Mouse (Mus musculus) limb, embryonic 12.5 days (tissue): ENCODE measurements at regions not wholly inside any gene's neighbourhood (a gene's known extent, or its start where the extent isn't known, plus 50 kb on each side); places are given as distances from the start of the nearest gene placed in this dataset.
A peak's percentile ranks its signal among the peaks of the same experiment; 100 is the strongest.

ENCODE experiments used
- ATAC-seq: fragments of 200-750 bp; cut with Nextera tagmentation; 2 replicates; pipeline ENCODE4 v1.8.0; 2017; ENCODE audit warnings: low read depth, moderate TSS enrichment; ENCODE audit not compliant: insufficient number of reproducible peaks, insufficient read depth, low FRiP score, low TSS enrichment
- H3K27ac ChIP-seq: fragments of 300-500 bp; sonication (generic); 2 replicates; pipeline ENCODE4 v1.5.1; 2016; ENCODE audit warnings: mild to moderate bottlenecking, moderate library complexity
- H3K27me3 ChIP-seq: fragments of 300-500 bp; sonication (generic); 2 replicates; pipeline ENCODE4 v1.6.1; 2016; ENCODE audit warnings: mild to moderate bottlenecking, moderate library complexity
- H3K36me3 ChIP-seq: fragments of 300-500 bp; sonication (generic); 2 replicates; pipeline ENCODE4 v1.6.1; 2016; ENCODE audit warnings: mild to moderate bottlenecking, moderate library complexity
- H3K4me1 ChIP-seq: fragments of 300-500 bp; sonication (generic); replicated peaks from 2 replicates; pipeline ENCODE4 v1.6.1; 2016
- H3K4me2 ChIP-seq: fragments of 300-500 bp; sonication (generic); 2 replicates; pipeline ENCODE4 v1.6.1; 2016; ENCODE audit warnings: mild to moderate bottlenecking, moderate library complexity
- H3K4me3 ChIP-seq: fragments of 300-500 bp; sonication (generic); replicated peaks from 2 replicates; pipeline ENCODE4 v1.5.1; 2016; ENCODE audit warnings: mild to moderate bottlenecking
- H3K9ac ChIP-seq: fragments of 300-500 bp; sonication (generic); replicated peaks from 2 replicates; pipeline ENCODE4 v1.6.1; 2016; ENCODE audit warnings: mild to moderate bottlenecking, moderate library complexity
- H3K9me3 ChIP-seq: fragments of 300-500 bp; sonication (generic); 2 replicates; pipeline ENCODE4 v1.6.1; 2016; ENCODE audit warnings: mild to moderate bottlenecking, moderate library complexity
- WGBS: fragments of 180-500 bp; shearing (Covaris S2); methylation state at CpG from one replicate; pipeline ENCODE4 v1.1.7; 2016; 5-methylcytosine and 5-hydroxymethylcytosine counted together

DNA sequence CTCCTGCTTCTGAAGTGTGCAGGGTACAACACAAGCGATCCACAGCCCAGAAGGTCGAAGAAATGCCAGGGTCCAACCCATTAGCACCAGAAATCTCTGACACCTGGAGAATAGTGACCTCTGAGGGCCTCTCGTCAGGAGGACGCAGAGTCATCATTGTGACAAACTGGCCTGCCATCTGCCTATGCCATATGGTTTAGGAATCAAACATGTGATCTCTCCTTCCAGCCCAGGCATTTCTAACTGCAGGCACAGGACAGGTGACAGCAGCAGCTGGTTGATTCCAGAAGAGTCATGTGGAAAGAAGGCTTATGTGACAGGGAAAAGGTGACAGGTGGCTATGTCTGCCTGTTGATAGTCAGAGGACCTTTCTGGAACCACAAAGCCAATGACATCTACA, 476.0 kb upstream of the Vstm2b start:
- Histone ChIP-seq H3K9ac (no peak overlapping the region), H3K4me2 (no peak overlapping the region), H3K36me3 (no peaks in the 10 kb centered on the region), H3K9me3 (no peaks in the 10 kb centered on the region), H3K27ac (no peak overlapping the region), H3K4me3 (no peak overlapping the region), H3K4me1 (no peaks in the 10 kb centered on the region), H3K27me3 (no peaks in the 10 kb centered on the region)
- 74% methylated on average over 4 of the region's 4 CpGs for whole genome bisulfite sequencing
- no peak for ATAC-seq

GRCm38 (mm10) chr7:40429416-40429815, 468.7 kb upstream of the Vstm2b start:
- H3K4me2 ChIP-seq = no peak overlapping the region
- H3K4me1 ChIP-seq = no peaks in the 10 kb centered on the region
- no peaks in the 10 kb centered on the region for H3K27me3 ChIP-seq
- H3K9me3 ChIP-seq = no peaks in the 10 kb centered on the region
- no peak overlapping the region for H3K9ac ChIP-seq
- no peak for ATAC-seq
- no peak overlapping the region for H3K27ac ChIP-seq
- H3K4me3 ChIP-seq = no peak overlapping the region
- 70% methylated on average over 2 of the region's 2 CpGs for WGBS
- H3K36me3 ChIP-seq = no peaks in the 10 kb centered on the region

GRCm38 (mm10) chr7:40433906-40434305, 464.2 kb upstream of the Vstm2b start:
- Histone ChIP-seq H3K9me3 (no peaks in the 10 kb centered on the region), H3K36me3 (no peaks in the 10 kb centered on the region), H3K27ac (no peak overlapping the region), H3K27me3 (no peaks in the 10 kb centered on the region), H3K4me2 (no peak overlapping the region), H3K9ac (no peak overlapping the region), H3K4me3 (no peak overlapping the region), H3K4me1 (no peaks in the 10 kb centered on the region)
- no peak for ATAC-seq
- 35% methylated on average over 2 of the region's 2 CpGs for WGBS

DNA sequence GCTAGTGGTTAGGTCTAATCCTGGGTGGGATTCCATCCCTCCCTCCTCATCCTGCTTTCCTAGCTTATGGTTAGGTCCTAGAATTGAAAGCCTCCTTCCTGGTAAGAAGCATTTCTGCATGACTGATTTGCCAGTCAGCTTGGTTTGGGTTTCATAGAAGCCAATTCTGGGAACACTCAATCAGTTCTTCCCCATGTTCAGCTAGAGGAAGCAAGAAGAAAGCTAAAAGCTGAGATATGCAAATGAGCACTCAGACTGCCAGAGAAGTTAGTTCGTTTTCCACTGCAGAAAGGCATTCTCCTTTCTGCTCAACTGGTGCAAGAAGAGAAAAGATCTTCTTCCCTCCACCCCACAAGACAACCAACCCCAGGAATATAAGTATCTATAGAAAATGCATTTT, 457.0 kb upstream of the Vstm2b start:
- no peak overlapping the region for H3K4me2 ChIP-seq
- no peak for ATAC-seq
- H3K9ac ChIP-seq = no peak overlapping the region
- H3K27me3 ChIP-seq = no peaks in the 10 kb centered on the region
- no peaks in the 10 kb centered on the region for H3K36me3 ChIP-seq
- H3K4me1 ChIP-seq = no peaks in the 10 kb centered on the region
- H3K9me3 ChIP-seq = no peaks in the 10 kb centered on the region
- no peak overlapping the region for H3K4me3 ChIP-seq
- WGBS = 50% methylated on average over 1 of the region's 1 CpGs
- H3K27ac ChIP-seq = no peak overlapping the region

- Histone ChIP-seq H3K4me1 (no peaks in the 10 kb centered on the region), H3K4me2 (no peak overlapping the region), H3K9me3 (no peaks in the 10 kb centered on the region), H3K27ac (no peak overlapping the region), H3K36me3 (no peaks in the 10 kb centered on the region), H3K4me3 (no peak overlapping the region), H3K27me3 (no peaks in the 10 kb centered on the region), H3K9ac (no peak overlapping the region)
- WGBS = 85% methylated on average over 3 of the region's 3 CpGs
- no peak for ATAC-seq
Observed at GRCm38 (mm10) chr7:40441786-40442185, 456.3 kb upstream of the Vstm2b start.

DNA sequence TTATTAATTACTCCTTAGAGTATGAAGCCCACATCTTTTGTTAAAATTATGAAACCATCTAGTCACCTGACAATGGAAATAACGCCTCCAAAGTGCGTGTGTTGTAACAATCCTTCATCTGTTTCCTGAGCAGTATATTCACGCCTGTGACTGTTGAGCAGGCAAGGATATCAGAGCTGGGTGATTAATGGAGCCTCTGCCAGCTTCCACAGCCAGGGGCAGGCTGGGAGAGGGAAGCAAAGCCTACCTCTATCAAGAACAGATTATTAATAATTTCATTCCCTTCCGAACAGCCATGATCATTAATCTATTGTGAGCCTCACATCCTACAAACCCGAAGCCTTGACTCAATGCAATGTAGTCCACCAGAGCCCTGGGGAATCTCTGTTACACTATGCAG, 431.7 kb upstream of the Vstm2b start:
- no peaks in the 10 kb centered on the region for H3K9me3 ChIP-seq
- no peak overlapping the region for H3K9ac ChIP-seq
- H3K36me3 ChIP-seq = no peaks in the 10 kb centered on the region
- WGBS = 79% methylated on average over 5 of the region's 5 CpGs
- H3K4me3 ChIP-seq = no peak overlapping the region
- no peak for ATAC-seq
- no peak overlapping the region for H3K27ac ChIP-seq
- no peaks in the 10 kb centered on the region for H3K4me1 ChIP-seq
- no peak overlapping the region for H3K4me2 ChIP-seq
- no peaks in the 10 kb centered on the region for H3K27me3 ChIP-seq

DNA sequence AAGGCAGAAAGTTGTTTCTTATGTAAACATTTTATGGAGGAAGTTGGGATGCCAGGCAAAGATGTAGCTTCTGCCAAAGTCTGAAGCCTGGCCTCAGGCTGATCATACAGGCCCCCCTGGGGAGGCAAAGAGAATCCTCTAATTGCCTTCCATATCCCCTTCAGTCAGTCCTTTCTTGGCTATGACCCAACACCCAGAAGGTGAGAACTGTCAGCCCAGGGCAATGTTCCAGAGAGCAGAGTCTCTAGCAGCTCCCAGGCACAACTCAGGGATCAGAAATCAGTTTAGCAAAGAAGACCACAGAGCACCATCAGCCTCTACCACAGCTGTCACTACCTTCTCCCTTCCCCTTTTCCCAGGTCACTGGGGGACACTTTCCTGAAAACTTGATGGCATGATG, 410.9 kb upstream of the Vstm2b start:
- H3K27me3 ChIP-seq = no peaks in the 10 kb centered on the region
- H3K4me3 ChIP-seq = no peak overlapping the region
- H3K9ac ChIP-seq = no peak overlapping the region

DNA sequence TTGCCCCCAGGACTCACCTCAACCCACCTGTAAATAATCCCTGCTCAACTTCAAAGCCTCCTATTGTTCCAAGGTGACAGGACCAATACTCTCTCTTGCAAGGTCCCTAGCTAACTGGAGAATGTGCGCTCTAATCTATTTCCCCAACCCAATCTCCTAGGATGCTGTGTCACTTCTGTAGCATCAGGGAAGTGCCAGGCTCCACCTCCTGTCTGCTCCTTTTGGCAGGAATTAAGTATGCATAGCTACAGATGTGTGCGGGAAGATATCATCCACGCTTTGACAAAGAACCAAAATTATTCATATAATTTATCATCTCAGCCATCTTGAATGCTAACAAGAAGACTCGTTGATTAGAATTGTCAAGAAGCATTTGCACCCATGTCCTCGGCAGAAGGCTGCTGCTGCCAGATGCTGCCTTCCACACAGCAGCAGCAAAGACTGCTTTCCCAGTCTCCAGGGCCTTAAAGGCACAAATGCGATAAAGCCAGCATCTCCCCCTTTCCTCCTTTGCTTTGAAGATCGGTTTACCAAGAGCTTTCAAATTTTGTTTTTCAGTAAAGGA, 375.3 kb upstream of the Vstm2b start:
- H3K9me3 ChIP-seq = no peaks in the 10 kb centered on the region
- H3K27me3 ChIP-seq = no peaks in the 10 kb centered on the region
- H3K27ac ChIP-seq = no peak overlapping the region
- H3K9ac ChIP-seq = no peak overlapping the region
- no peak overlapping the region for H3K4me2 ChIP-seq
- H3K36me3 ChIP-seq = no peaks in the 10 kb centered on the region
- no peak overlapping the region for H3K4me3 ChIP-seq
- no peak for ATAC-seq
- no peaks in the 10 kb centered on the region for H3K4me1 ChIP-seq
- 79% methylated on average over 7 of the region's 7 CpGs for WGBS

More for the DNA sequence above, 410.9 kb upstream of the Vstm2b start:
- no peak overlapping the region for H3K27ac ChIP-seq
- no peak for ATAC-seq
- H3K36me3 ChIP-seq = no peaks in the 10 kb centered on the region
- no peaks in the 10 kb centered on the region for H3K9me3 ChIP-seq
- no peak overlapping the region for H3K4me2 ChIP-seq
- H3K4me1 ChIP-seq = no peaks in the 10 kb centered on the region

- ATAC-seq = peak; percentile 62; the same call in 1 of the 2 replicates
- H3K9me3 ChIP-seq = no peaks in the 10 kb centered on the region
- no peak overlapping the region for H3K4me3 ChIP-seq
- 33% methylated on average over 3 of the region's 3 CpGs for WGBS
- H3K4me2 ChIP-seq = no peak overlapping the region
- no peak overlapping the region for H3K27ac ChIP-seq
- no peaks in the 10 kb centered on the region for H3K27me3 ChIP-seq
- peaks cover 7% of the 10 kb centered on the region for H3K4me1 ChIP-seq
- H3K9ac ChIP-seq = no peak overlapping the region
- H3K36me3 ChIP-seq = no peaks in the 10 kb centered on the region
Observed at GRCm38 (mm10) chr7:40536601-40537000, 361.5 kb upstream of the Vstm2b start.

DNA sequence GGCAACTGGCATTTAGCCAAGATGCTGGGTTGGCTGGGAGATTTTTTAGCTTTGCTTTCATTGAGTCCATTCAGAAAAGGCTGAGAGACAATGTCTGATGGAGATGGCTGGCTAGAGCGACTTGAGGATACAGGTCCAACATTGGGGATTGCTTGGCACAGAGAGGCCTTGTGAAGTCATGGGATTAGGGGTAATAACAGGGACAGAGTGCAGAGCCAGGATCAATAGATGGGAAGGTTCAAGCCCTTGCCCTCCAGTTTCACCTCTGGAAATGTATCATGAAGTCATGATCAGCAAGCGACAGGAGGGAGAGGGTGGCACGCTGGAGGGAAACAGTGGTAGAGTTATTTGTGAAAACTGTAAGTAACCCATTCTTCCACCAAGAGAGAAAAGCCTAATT, 360.5 kb upstream of the Vstm2b start:
- Histone ChIP-seq H3K36me3 (no peaks in the 10 kb centered on the region), H3K27me3 (no peaks in the 10 kb centered on the region), H3K4me2 (no peak overlapping the region), H3K9ac (no peak overlapping the region), H3K9me3 (no peaks in the 10 kb centered on the region), H3K4me1 (peaks cover 7% of the 10 kb centered on the region), H3K27ac (no peak overlapping the region), H3K4me3 (no peak overlapping the region)
- 83% methylated on average over 3 of the region's 3 CpGs for WGBS
- ATAC-seq = no peak

- Histone ChIP-seq H3K36me3 (no peaks in the 10 kb centered on the region), H3K4me1 (peaks cover 7% of the 10 kb centered on the region), H3K27me3 (no peaks in the 10 kb centered on the region), H3K27ac (no peak overlapping the region), H3K4me2 (no peak overlapping the region), H3K9me3 (no peaks in the 10 kb centered on the region), H3K4me3 (no peak overlapping the region), H3K9ac (no peak overlapping the region)
- 75% methylated on average over 5 of the region's 5 CpGs for WGBS
- no peak for ATAC-seq
Observed at GRCm38 (mm10) chr7:40539789-40540188, 358.3 kb upstream of the Vstm2b start.

GRCm38 (mm10) chr7:40541283-40541682, 356.8 kb upstream of the Vstm2b start:
- no peaks in the 10 kb centered on the region for H3K9me3 ChIP-seq

More at GRCm38 (mm10) chr7:40541283-40541682, 356.8 kb upstream of the Vstm2b start:
- H3K36me3 ChIP-seq = no peaks in the 10 kb centered on the region
- no peak overlapping the region for H3K27ac ChIP-seq
- peaks cover 6% of the 10 kb centered on the region for H3K4me1 ChIP-seq
- WGBS = 81% methylated on average over 4 of the region's 4 CpGs
- no peak for ATAC-seq
- H3K4me2 ChIP-seq = no peak overlapping the region
- H3K4me3 ChIP-seq = no peak overlapping the region
- no peak overlapping the region for H3K9ac ChIP-seq
- no peaks in the 10 kb centered on the region for H3K27me3 ChIP-seq
